Mouse (Mus musculus) megakaryocyte, embryonic 14.5 days (primary cell): Measurements from ENCODE around the gene Ccdc85c.

ENCODE experiments used
- FLI1 ChIP-seq: IDR thresholded peaks from 2 replicates; pipeline ENCODE4 v1.6.1; 2012; ENCODE audit warnings: low read length, inconsistent platforms, mixed read lengths
- GATA1 ChIP-seq: IDR thresholded peaks from 3 replicates; pipeline ENCODE4 v1.6.1; 2012; ENCODE audit warnings: mixed read lengths, low read length, inconsistent platforms, borderline replicate concordance

DNA sequence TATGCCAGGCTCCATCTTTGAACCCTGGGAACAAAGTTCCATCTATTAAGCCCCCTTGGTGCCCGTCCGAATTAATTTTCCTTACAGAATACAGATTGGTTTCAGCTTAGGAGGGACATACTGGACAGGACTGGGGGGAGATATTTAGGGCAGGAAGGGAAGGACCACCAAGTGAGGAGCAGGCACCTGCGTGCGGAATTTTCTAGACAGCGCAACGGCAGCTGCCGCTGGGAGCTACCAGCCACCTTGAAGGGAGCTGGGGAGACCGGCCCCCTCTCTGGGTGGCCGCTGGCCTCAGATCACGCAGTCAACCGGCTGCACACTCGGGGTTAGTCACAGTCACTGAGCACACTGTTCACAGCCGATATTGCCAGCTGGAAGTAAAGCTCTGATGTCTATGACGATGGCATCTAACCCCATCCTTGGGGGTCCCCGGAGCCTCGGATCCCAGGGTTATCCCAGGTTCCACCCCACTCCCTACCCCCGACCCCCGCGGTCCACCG lies 32.9 kb downstream of the Ccdc85c start:
- no peak for TF ChIP-seq GATA1
- TF ChIP-seq FLI1: no peak
